Comparison of ENCODE assay signal across 10 mouse cellular contexts in genomic region chr1:170839685-170840084, GRCm38 (mm10). TPM values are rescaled to one million over a fixed set of nuclear protein-coding genes. Genes with fewer than 3 reads are reported as not detected.
A peak's percentile ranks its signal among the peaks of the same experiment; 100 is the strongest.
DNase-seq lines count a peak whose midpoint lies in the region; ATAC-seq and TF ChIP-seq lines count a peak whose summit lies in the region.
"Had no signal": no experiment of that assay in that cellular context is flagged by ENCODE, and none has a peak within 500 bp of the region (broad histone marks: within the 10 kb centered on the region; RNA-seq: fewer than 3 reads in every experiment).

No protein-coding gene starts in this region.

- H3K4me2 ChIP-seq in heart, postnatal 0 days (ENCODE audit: low read depth, low read length): no peak overlapping the region
- H3K4me2 ChIP-seq in midbrain, embryonic 11.5 days: no peak overlapping the region
- no peak overlapping the region for H3K4me2 ChIP-seq in midbrain, embryonic 15.5 days
- H3K4me2 ChIP-seq in hindbrain, embryonic 11.5 days (replicated peaks; ENCODE audit: low read depth, low read length): no peak overlapping the region
- H3K4me2 ChIP-seq: heart, embryonic 15.5 days; limb, embryonic 13.5 days had no signal

- no peak overlapping the region for H3K27ac ChIP-seq in heart, postnatal 0 days (ENCODE audit: low read depth)
- H3K27ac ChIP-seq in midbrain, embryonic 11.5 days (ENCODE audit: low read depth, low read length): no peak overlapping the region
- H3K27ac ChIP-seq in midbrain, embryonic 15.5 days: no peak overlapping the region
- no peak overlapping the region for H3K27ac ChIP-seq in hindbrain, embryonic 11.5 days (ENCODE audit: low read depth, low read length)
- H3K27ac ChIP-seq: heart, embryonic 15.5 days; limb, embryonic 13.5 days had no signal

- peak; percentile 56 for TF ChIP-seq CTCF in heart, postnatal 0 days (IDR thresholded peaks at IDR 0.05; ENCODE audit: low read depth)

- H3K9me3 ChIP-seq in heart, postnatal 0 days (replicated peaks; ENCODE audit: control insufficient read depth, low read length): no peaks in the 10 kb centered on the region
- H3K9me3 ChIP-seq in midbrain, embryonic 11.5 days (ENCODE audit: control insufficient read depth, low read length): no peaks in the 10 kb centered on the region
- no peaks in the 10 kb centered on the region for H3K9me3 ChIP-seq in midbrain, embryonic 15.5 days
- H3K9me3 ChIP-seq in hindbrain, embryonic 11.5 days (ENCODE audit: control insufficient read depth, low read length): no peaks in the 10 kb centered on the region
- H3K9me3 ChIP-seq: heart, embryonic 15.5 days; limb, embryonic 13.5 days had no signal

- peaks cover under 1% of the 10 kb centered on the region; the same call in 1 of the 2 replicates for H3K4me1 ChIP-seq in heart, postnatal 0 days (ENCODE audit: control insufficient read depth, insufficient read depth)
- no peaks in the 10 kb centered on the region for H3K4me1 ChIP-seq in midbrain, embryonic 11.5 days (ENCODE audit: control insufficient read depth, insufficient read depth, low read length)
- H3K4me1 ChIP-seq in midbrain, embryonic 15.5 days: no peaks in the 10 kb centered on the region
- H3K4me1 ChIP-seq in hindbrain, embryonic 11.5 days (replicated peaks; ENCODE audit: control insufficient read depth, insufficient read depth, low read length): no peaks in the 10 kb centered on the region
- H3K4me1 ChIP-seq: heart, embryonic 15.5 days; limb, embryonic 13.5 days had no signal

- peaks cover 30% of the 10 kb centered on the region for H3K36me3 ChIP-seq in heart, postnatal 0 days (replicated peaks; ENCODE audit: control insufficient read depth, insufficient read depth, low read length)
- no peaks in the 10 kb centered on the region for H3K36me3 ChIP-seq in midbrain, embryonic 11.5 days (ENCODE audit: control insufficient read depth, insufficient read depth, low read length)
- peaks cover 3% of the 10 kb centered on the region; the same call in 1 of the 2 replicates for H3K36me3 ChIP-seq in midbrain, embryonic 15.5 days (replicated peaks)
- H3K36me3 ChIP-seq in splenic B cell, adult 2 months (ENCODE audit: control insufficient read depth, insufficient read depth, low read length, poor library complexity, severe bottlenecking): peaks cover 22% of the 10 kb centered on the region
- H3K36me3 ChIP-seq in hindbrain, embryonic 11.5 days (ENCODE audit: control insufficient read depth, insufficient read depth, low read length): no peaks in the 10 kb centered on the region

- H3K4me3 ChIP-seq in heart, postnatal 0 days (ENCODE audit: low read depth, low read length): no peak overlapping the region
- no peak overlapping the region for H3K4me3 ChIP-seq in midbrain, embryonic 11.5 days (ENCODE audit: low read depth, low read length)
- no peak overlapping the region for H3K4me3 ChIP-seq in midbrain, embryonic 15.5 days
- H3K4me3 ChIP-seq in hindbrain, embryonic 11.5 days (ENCODE audit: low read depth, low read length): no peak overlapping the region
- H3K4me3 ChIP-seq: heart, embryonic 15.5 days; limb, embryonic 13.5 days had no signal

- no peak overlapping the region for H3K9ac ChIP-seq in heart, postnatal 0 days (replicated peaks; ENCODE audit: low read depth, low read length)
- H3K9ac ChIP-seq in midbrain, embryonic 11.5 days (ENCODE audit: low read length): no peak overlapping the region
- H3K9ac ChIP-seq in midbrain, embryonic 15.5 days: no peak overlapping the region
- no peak overlapping the region for H3K9ac ChIP-seq in hindbrain, embryonic 11.5 days (ENCODE audit: low read depth, low read length)
- H3K9ac ChIP-seq: heart, embryonic 15.5 days; limb, embryonic 13.5 days had no signal

- TF ChIP-seq EP300 in heart, postnatal 0 days (IDR thresholded peaks at IDR 0.05; ENCODE audit: low read depth): no peak

- peak; percentile 60 for DNase-seq in heart, postnatal 0 days (ENCODE audit: low spot score)
- DNase-seq in heart, postnatal 4 days: no peak
- DNase-seq in midbrain, embryonic 11.5 days (ENCODE audit: low spot score, missing footprints): peak; percentile 82
- peak; percentile 37 for DNase-seq in brain, embryonic 18.5 days (ENCODE audit: low read depth, low spot score)
- peak; percentile 64 for DNase-seq in splenic B cell, adult 2 months (ENCODE audit: low read depth, low spot score)
- DNase-seq in adrenal gland, postnatal 4 days (ENCODE audit: low spot score in 2 of 2): no peak
- no peak for DNase-seq in hindbrain, embryonic 11.5 days (ENCODE audit: low spot score)

- ATAC-seq in heart, postnatal 0 days (ENCODE audit: insufficient read depth, low read depth): no peak
- ATAC-seq in midbrain, embryonic 11.5 days (ENCODE audit: low FRiP score): no peak
- ATAC-seq in midbrain, embryonic 15.5 days (replicated peaks): no peak
- no peak for ATAC-seq in hindbrain, embryonic 11.5 days (ENCODE audit: low FRiP score)

- H3K27me3 ChIP-seq in heart, postnatal 0 days (ENCODE audit: control insufficient read depth, insufficient read depth, low read length): no peaks in the 10 kb centered on the region
- no peaks in the 10 kb centered on the region for H3K27me3 ChIP-seq in midbrain, embryonic 11.5 days (ENCODE audit: control insufficient read depth, insufficient read depth, low read length)
- H3K27me3 ChIP-seq in midbrain, embryonic 15.5 days (replicated peaks): no peaks in the 10 kb centered on the region
- H3K27me3 ChIP-seq in splenic B cell, adult 2 months (ENCODE audit: control insufficient read depth, insufficient read depth, low read length, poor library complexity, severe bottlenecking): no peaks in the 10 kb centered on the region
- no peaks in the 10 kb centered on the region for H3K27me3 ChIP-seq in hindbrain, embryonic 11.5 days (ENCODE audit: control insufficient read depth, insufficient read depth, low read length)
- H3K27me3 ChIP-seq: heart, embryonic 15.5 days; limb, embryonic 13.5 days had no signal

RNA-seq across cellular contexts. Expression of gene Atf6, which starts 27.9 kb away (rescaled TPM):
- total RNA-seq in heart, postnatal 0 days (2014; rRNA removed; ENCODE audit: low replicate concordance): 41.2 and 41.5 TPM in 2 replicates
- polyA plus RNA-seq in heart, postnatal 0 days (2015; fragmentation: Nextera tagmentation; extraction: Ambion mirVana): 11.2 and 13.0 TPM in 2 replicates
- 10 to 100 TPM; 41.2 to 41.6 TPM for total RNA-seq in heart, postnatal 4 days (2021)
- polyA plus RNA-seq in midbrain, embryonic 11.5 days (2014; fragmentation: Nextera tagmentation; extraction: Ambion mirVana): 9.4 and 11.2 TPM in 2 replicates
- 7.7 and 8.3 TPM in 2 replicates for polyA plus RNA-seq in midbrain, embryonic 15.5 days (2015; fragmentation: Nextera tagmentation; extraction: Ambion mirVana)
- 10 to 100 TPM; 28.1 to 30.4 TPM for total RNA-seq in adrenal gland, postnatal 4 days (2021)
- polyA plus RNA-seq in hindbrain, embryonic 11.5 days (2014; fragmentation: Nextera tagmentation; extraction: Ambion mirVana): 10.2 TPM in 2 replicates

RNA-seq across cellular contexts. Expression of gene Gm26620, which starts 45.2 kb away (rescaled TPM):
- total RNA-seq in heart, postnatal 0 days (2014; rRNA removed; ENCODE audit: low replicate concordance): 1.6 and 4.3 TPM in 2 replicates
- 1.0 and 1.4 TPM in 2 replicates for polyA plus RNA-seq in heart, postnatal 0 days (2015; fragmentation: Nextera tagmentation; extraction: Ambion mirVana)
- total RNA-seq in heart, postnatal 4 days (2021): under 1 TPM; 0.81 to 0.90 TPM
- 0.31 TPM in 1 of 2 replicates, not detected in the other for polyA plus RNA-seq in midbrain, embryonic 11.5 days (2014; fragmentation: Nextera tagmentation; extraction: Ambion mirVana)
- polyA plus RNA-seq in midbrain, embryonic 15.5 days (2015; fragmentation: Nextera tagmentation; extraction: Ambion mirVana): 0.49 and 0.76 TPM in 2 replicates
- 1 to 10 TPM; 1.1 to 1.7 TPM for total RNA-seq in adrenal gland, postnatal 4 days (2021)
- polyA plus RNA-seq in hindbrain, embryonic 11.5 days (2014; fragmentation: Nextera tagmentation; extraction: Ambion mirVana): not detected in 2 replicates

RNA-seq across cellular contexts. Expression of gene Dusp12, which starts 45.7 kb away (rescaled TPM):
- 13.0 and 15.6 TPM in 2 replicates for total RNA-seq in heart, postnatal 0 days (2014; rRNA removed; ENCODE audit: low replicate concordance)
- polyA plus RNA-seq in heart, postnatal 0 days (2015; fragmentation: Nextera tagmentation; extraction: Ambion mirVana): 19.3 and 21.7 TPM in 2 replicates
- 10 to 100 TPM; 14.3 to 16.3 TPM for total RNA-seq in heart, postnatal 4 days (2021)
- 28.9 and 31.1 TPM in 2 replicates for polyA plus RNA-seq in midbrain, embryonic 11.5 days (2014; fragmentation: Nextera tagmentation; extraction: Ambion mirVana)
- 42.2 and 54.0 TPM in 2 replicates for polyA plus RNA-seq in midbrain, embryonic 15.5 days (2015; fragmentation: Nextera tagmentation; extraction: Ambion mirVana)
- 10 to 100 TPM; 24.1 to 26.4 TPM for total RNA-seq in adrenal gland, postnatal 4 days (2021)
- polyA plus RNA-seq in hindbrain, embryonic 11.5 days (2014; fragmentation: Nextera tagmentation; extraction: Ambion mirVana): 33.2 and 36.6 TPM in 2 replicates

Comparison
In these comparisons a context has a peak if more than half of its experiments do, and no peak if none do; other contexts are left out.
1. DNase-seq: peak in heart, postnatal 0 days (single experiment), midbrain, embryonic 11.5 days (single experiment), brain, embryonic 18.5 days (single experiment) and splenic B cell, adult 2 months (single experiment); none in heart, postnatal 4 days (single experiment), adrenal gland, postnatal 4 days (0 of 2) and hindbrain, embryonic 11.5 days (single experiment).